Mouse (Mus musculus) c-Kit-positive CD71-positive TER-119-negative erythroid progenitor cells, embryonic 14.5 days (primary cell): ENCODE data around the gene Shq1.

Source experiments
- DNase-seq: peaks from one replicate; pipeline ENCODE4 v3.0.0-alpha.2; 2013; ENCODE audit warnings: low read depth

Shq1 gene

GRCm38 (mm10) chr6:100670880-100671344 is at the start of gene Shq1:
Shq1 (minus strand) TSS chr6:100671157.
- peak; percentile 74 for DNase-seq

- no peak for DNase-seq
Observed at GRCm38 (mm10) chr6:100720098-100720501, 49.1 kb upstream of the Shq1 start.

GRCm38 (mm10) chr6:100716817-100717216 is 45.9 kb upstream of the Shq1 start:
- DNase-seq = no peak

GRCm38 (mm10) chr6:100716152-100716551 is 45.2 kb upstream of the Shq1 start:
- DNase-seq = no peak

- no peak for DNase-seq
Observed at GRCm38 (mm10) chr6:100715296-100715828, 44.4 kb upstream of the Shq1 start.

GRCm38 (mm10) chr6:100710866-100711265 is 39.9 kb upstream of the Shq1 start:
- DNase-seq = no peak

- DNase-seq = peak; percentile 10
Observed at GRCm38 (mm10) chr6:100710170-100710569, 39.2 kb upstream of the Shq1 start.

GRCm38 (mm10) chr6:100709483-100709882 is 38.5 kb upstream of the Shq1 start:
- no peak for DNase-seq

GRCm38 (mm10) chr6:100708996-100709395 is 38.0 kb upstream of the Shq1 start:
- no peak for DNase-seq

GRCm38 (mm10) chr6:100708248-100708647 is 37.3 kb upstream of the Shq1 start:
- DNase-seq = no peak

GRCm38 (mm10) chr6:100707557-100707956 is 36.6 kb upstream of the Shq1 start:
- DNase-seq = no peak

- no peak for DNase-seq
Observed at GRCm38 (mm10) chr6:100706861-100707260, 35.9 kb upstream of the Shq1 start.

- no peak for DNase-seq
Observed at GRCm38 (mm10) chr6:100705366-100705811, 34.4 kb upstream of the Shq1 start.

- DNase-seq = no peak
Observed at GRCm38 (mm10) chr6:100704574-100705365, 33.8 kb upstream of the Shq1 start, which contains the start of gene Gxylt2. Gxylt2 (plus strand) TSS chr6:100704734.

GRCm38 (mm10) chr6:100704197-100704573 is 33.2 kb upstream of the Shq1 start:
- DNase-seq = no peak

- DNase-seq = no peak
Observed at GRCm38 (mm10) chr6:100700774-100701173, 29.8 kb upstream of the Shq1 start.

GRCm38 (mm10) chr6:100699986-100700385 is 29.0 kb upstream of the Shq1 start:
- DNase-seq = no peak

- DNase-seq = no peak
Observed at GRCm38 (mm10) chr6:100686341-100686740, 15.4 kb upstream of the Shq1 start.

- no peak for DNase-seq
Observed at GRCm38 (mm10) chr6:100678636-100679035, 7.7 kb upstream of the Shq1 start.

GRCm38 (mm10) chr6:100676461-100676860 is 5.5 kb upstream of the Shq1 start:
- DNase-seq = no peak

- DNase-seq = no peak
Observed at GRCm38 (mm10) chr6:100674974-100675373, 4.0 kb upstream of the Shq1 start.

GRCm38 (mm10) chr6:100671401-100671800 is 444 bp upstream of the Shq1 start:
- no peak for DNase-seq

GRCm38 (mm10) chr6:100670370-100670841 is 551 bp downstream of the Shq1 start:
- peak; percentile 73 for DNase-seq
